Comparison of ENCODE assay signal across 15 mouse cellular contexts in the genomic region with DNA sequence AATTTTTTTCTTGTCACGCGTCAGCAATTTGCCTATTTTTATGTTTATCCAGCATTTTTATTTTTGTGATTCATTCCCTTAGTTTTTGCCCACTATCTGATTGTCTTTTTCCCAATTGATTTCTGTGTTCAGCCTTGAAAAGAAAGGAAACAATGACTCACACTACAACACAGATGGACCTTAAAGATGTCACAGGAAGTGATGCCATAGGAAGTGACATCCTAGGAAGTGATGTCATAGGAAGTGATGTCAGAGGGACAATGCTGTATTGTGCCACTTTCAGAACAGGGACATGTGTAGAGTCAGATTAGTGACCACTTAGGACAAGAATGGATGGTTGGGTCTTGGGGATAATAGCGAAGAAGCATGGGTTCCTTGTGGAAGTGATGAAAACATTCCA.
A peak's percentile ranks its signal among the peaks of the same experiment; 100 is the strongest.
DNase-seq lines count a peak whose midpoint lies in the region; ATAC-seq and TF ChIP-seq lines count a peak whose summit lies in the region.
"Had no signal": no experiment of that assay in that cellular context is flagged by ENCODE, and none has a peak within 500 bp of the region (broad histone marks: within the 10 kb centered on the region; RNA-seq: fewer than 3 reads in every experiment).

No protein-coding gene starts in this region.

- H3K4me3 ChIP-seq in heart, postnatal 0 days (ENCODE audit: low read depth, low read length), result no peak overlapping the region
- no peak overlapping the region for H3K4me3 ChIP-seq in midbrain, postnatal 0 days (ENCODE audit: low read depth, low read length)
- no peak overlapping the region for H3K4me3 ChIP-seq in midbrain, embryonic 11.5 days (ENCODE audit: low read depth, low read length)
- H3K4me3 ChIP-seq: heart, embryonic 13.5 days had no signal

- no peak overlapping the region for H3K4me2 ChIP-seq in heart, postnatal 0 days (ENCODE audit: low read depth, low read length)
- H3K4me2 ChIP-seq in midbrain, postnatal 0 days (ENCODE audit: low read depth, low read length, poor library complexity, severe bottlenecking), result no peak overlapping the region
- H3K4me2 ChIP-seq in midbrain, embryonic 11.5 days, result no peak overlapping the region
- H3K4me2 ChIP-seq: heart, embryonic 13.5 days had no signal

- TF ChIP-seq CTCF in heart, postnatal 0 days (IDR thresholded peaks at IDR 0.05; ENCODE audit: low read depth), result no peak
- TF ChIP-seq CTCF in midbrain, postnatal 0 days (IDR thresholded peaks at IDR 0.05), result no peak

- 90% methylated on average over 3 of the region's 3 CpGs for WGBS in heart, postnatal 0 days
- 95% methylated on average over 3 of the region's 3 CpGs for WGBS in midbrain, postnatal 0 days
- 99% methylated on average over 3 of the region's 3 CpGs for WGBS in midbrain, embryonic 11.5 days

- H3K27ac ChIP-seq in heart, postnatal 0 days (ENCODE audit: low read depth), result 0 out of 2 replicates have a peak overlapping the region, but pooled peaks have one; percentile 15
- H3K27ac ChIP-seq in midbrain, postnatal 0 days (ENCODE audit: low read depth, low read length), result no peak overlapping the region
- H3K27ac ChIP-seq in midbrain, embryonic 11.5 days (ENCODE audit: low read depth, low read length), result no peak overlapping the region
- H3K27ac ChIP-seq: heart, embryonic 13.5 days; liver, embryonic 14.5 days; macrophage had no signal

- H3K9me3 ChIP-seq in heart, postnatal 0 days (replicated peaks; ENCODE audit: control insufficient read depth, low read length), result no peaks in the 10 kb centered on the region
- no peaks in the 10 kb centered on the region for H3K9me3 ChIP-seq in midbrain, postnatal 0 days (ENCODE audit: low read length)
- H3K9me3 ChIP-seq in midbrain, embryonic 11.5 days (ENCODE audit: control insufficient read depth, low read length), result no peaks in the 10 kb centered on the region
- H3K9me3 ChIP-seq: heart, embryonic 13.5 days had no signal

- H3K27me3 ChIP-seq in heart, postnatal 0 days (ENCODE audit: control insufficient read depth, insufficient read depth, low read length), result no peaks in the 10 kb centered on the region
- H3K27me3 ChIP-seq in midbrain, postnatal 0 days (ENCODE audit: insufficient read depth, low read length), result no peaks in the 10 kb centered on the region
- no peaks in the 10 kb centered on the region for H3K27me3 ChIP-seq in midbrain, embryonic 11.5 days (ENCODE audit: control insufficient read depth, insufficient read depth, low read length)
- H3K27me3 ChIP-seq: heart, embryonic 13.5 days had no signal

- ATAC-seq in heart, postnatal 0 days (ENCODE audit: insufficient read depth, low read depth), result no peak; the same call in 1 of the 2 replicates
- ATAC-seq in midbrain, postnatal 0 days (ENCODE audit: low FRiP score), result no peak
- no peak for ATAC-seq in midbrain, embryonic 11.5 days (ENCODE audit: low FRiP score)
- ATAC-seq: Patski had no signal

- TF ChIP-seq EP300 in heart, postnatal 0 days (IDR thresholded peaks at IDR 0.05; ENCODE audit: low read depth), result no peak

- H3K9ac ChIP-seq in heart, postnatal 0 days (replicated peaks; ENCODE audit: low read depth, low read length), result no peak overlapping the region
- H3K9ac ChIP-seq in midbrain, postnatal 0 days (replicated peaks; ENCODE audit: low read length, poor library complexity, severe bottlenecking), result no peak overlapping the region
- no peak overlapping the region for H3K9ac ChIP-seq in midbrain, embryonic 11.5 days (ENCODE audit: low read length)
- H3K9ac ChIP-seq: heart, embryonic 13.5 days; liver, embryonic 14.5 days had no signal

- H3K36me3 ChIP-seq in heart, postnatal 0 days (replicated peaks; ENCODE audit: control insufficient read depth, insufficient read depth, low read length), result no peaks in the 10 kb centered on the region
- no peaks in the 10 kb centered on the region for H3K36me3 ChIP-seq in midbrain, postnatal 0 days (ENCODE audit: insufficient read depth, low read length)
- H3K36me3 ChIP-seq in midbrain, embryonic 11.5 days (ENCODE audit: control insufficient read depth, insufficient read depth, low read length), result no peaks in the 10 kb centered on the region
- H3K36me3 ChIP-seq: heart, embryonic 13.5 days had no signal

- H3K4me1 ChIP-seq in heart, postnatal 0 days (ENCODE audit: control insufficient read depth, insufficient read depth), result no peaks in the 10 kb centered on the region
- no peaks in the 10 kb centered on the region for H3K4me1 ChIP-seq in midbrain, postnatal 0 days (ENCODE audit: insufficient read depth, low read length)
- no peaks in the 10 kb centered on the region for H3K4me1 ChIP-seq in midbrain, embryonic 11.5 days (ENCODE audit: control insufficient read depth, insufficient read depth, low read length)

- DNase-seq in heart, postnatal 0 days (ENCODE audit: low spot score), result peak; percentile 29
- no peak for DNase-seq in heart, adult 18-20 months
- DNase-seq in midbrain, postnatal 0 days (ENCODE audit: low spot score), result peak; percentile 15
- DNase-seq in midbrain, embryonic 11.5 days (ENCODE audit: low spot score, missing footprints), result no peak
- DNase-seq in embryo, embryonic 9.5 days (ENCODE audit: extremely low spot score), result peak; percentile 5
- peak; percentile 22 for DNase-seq in mesoderm, embryonic 11.5 days (ENCODE audit: low read depth, low spot score)
- no peak for DNase-seq in layer of hippocampus, adult 11-12 months (ENCODE audit: low spot score)
- DNase-seq in urinary bladder, postnatal 25 days (ENCODE audit: low spot score), result no peak
- DNase-seq: cerebellum, adult 9-11 months; gastrocnemius, postnatal 10 days; right cerebral cortex, postnatal 14 days had no signal

Comparison
In these comparisons a context has a peak if more than half of its experiments do, and no peak if none do; other contexts are left out.
1. DNase-seq: peak in heart, postnatal 0 days (single experiment), midbrain, postnatal 0 days (single experiment), embryo, embryonic 9.5 days (single experiment) and mesoderm, embryonic 11.5 days (single experiment); none in heart, adult 18-20 months (0 of 2), midbrain, embryonic 11.5 days (single experiment), layer of hippocampus, adult 11-12 months (single experiment) and urinary bladder, postnatal 25 days (single experiment).